Mouse (Mus musculus) lung, postnatal 0 days (tissue): ENCODE measurements around the gene Cnga1.

Experiments
- CTCF ChIP-seq: IDR thresholded peaks from 2 replicates; pipeline ENCODE4 v1.5.1; 2016; ENCODE audit warnings: antibody characterized with exemption, mild to moderate bottlenecking
- EP300 ChIP-seq: IDR thresholded peaks from 2 replicates; pipeline ENCODE4 v1.6.1; 2016; ENCODE audit warnings: antibody characterized with exemption, mild to moderate bottlenecking, control low read depth

DNA sequence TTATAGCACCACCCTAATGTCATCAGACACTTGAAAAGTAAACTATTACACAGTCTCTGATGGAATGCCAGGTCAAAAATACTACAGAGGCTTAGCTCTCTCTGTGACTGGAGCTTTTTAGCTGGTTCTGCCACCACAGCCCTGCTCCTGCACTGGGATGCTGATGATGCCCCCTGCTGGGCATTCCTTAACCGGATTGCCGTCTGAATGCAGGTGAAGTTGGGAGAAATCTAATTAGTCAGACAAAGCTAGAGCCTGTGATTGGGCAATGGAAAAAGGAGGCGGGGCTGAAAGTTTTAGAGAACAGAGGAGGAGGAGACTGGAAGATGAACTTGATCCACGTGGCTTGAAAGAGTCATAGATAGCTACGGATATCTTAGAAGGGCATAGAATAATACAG is 43.1 kb downstream of the Cnga1 start:
- TF ChIP-seq CTCF = peak; percentile 68
- no peak for TF ChIP-seq EP300
